Mouse (Mus musculus) thymus, adult 2 months (tissue): ENCODE measurements around the gene Fut7.

Source experiments
- CTCF ChIP-seq: fragments of 200-500 bp; IDR thresholded peaks from 2 replicates; pipeline ENCODE4 v1.5.1; 2012; ENCODE audit warnings: mild to moderate bottlenecking, control low read depth, low read length, moderate library complexity, borderline replicate concordance; ENCODE audit not compliant: control insufficient read depth, poor library complexity, insufficient read depth; ENCODE audit errors: extremely low read depth
- POLR2A ChIP-seq: fragments of 200-500 bp; IDR thresholded peaks from 2 replicates; pipeline ENCODE4 v1.6.1; 2012; ENCODE audit warnings: mild to moderate bottlenecking, low read length, control low read depth, moderate library complexity; ENCODE audit not compliant: control insufficient read depth, poor library complexity, insufficient read depth; ENCODE audit errors: extremely low read depth

DNA sequence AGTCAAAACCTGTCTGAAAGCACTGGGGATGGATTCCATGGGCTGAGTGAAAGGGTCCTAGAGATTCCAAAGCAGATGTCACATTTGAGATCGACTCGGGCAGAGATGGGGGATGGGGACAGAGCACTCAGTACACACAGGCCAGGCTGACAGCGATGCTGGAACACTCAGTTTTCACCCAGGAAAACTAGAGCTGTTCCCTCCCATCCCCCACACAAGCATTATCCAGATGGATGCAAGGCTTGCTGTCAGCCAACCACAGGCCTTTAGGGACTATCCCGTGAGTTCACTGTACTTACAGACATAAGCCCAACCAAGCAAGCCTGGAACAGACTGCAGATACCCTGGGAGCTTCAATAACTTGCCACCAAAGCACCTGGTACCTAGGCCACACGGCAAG lies 31.8 kb upstream of the Fut7 start:
- no peak for TF ChIP-seq CTCF
- no peak for TF ChIP-seq POLR2A
